Mouse (Mus musculus) midbrain, embryonic 13.5 days (tissue): ENCODE results near the gene Cdca5. TPM values are rescaled to one million over a fixed set of nuclear protein-coding genes. Genes with fewer than 3 reads are reported as not detected.

Source experiments
- ATAC-seq: fragments of 200-750 bp; cut with Nextera tagmentation; 2 replicates; pipeline ENCODE4 v1.8.0; 2017; ENCODE audit warnings: mild to moderate bottlenecking, moderate TSS enrichment, moderate library complexity
- H3K27ac ChIP-seq: fragments of 300-500 bp; sonication (generic); 2 replicates; pipeline ENCODE4 v1.5.1; 2015; ENCODE audit warnings: inconsistent platforms, mild to moderate bottlenecking, moderate library complexity
- H3K27me3 ChIP-seq: fragments of 300-500 bp; sonication (generic); 2 replicates; pipeline ENCODE4 v1.6.1; 2015; ENCODE audit warnings: mild to moderate bottlenecking, inconsistent platforms
- H3K36me3 ChIP-seq: fragments of 300-500 bp; sonication (generic); 2 replicates; pipeline ENCODE4 v1.6.1; 2015; ENCODE audit warnings: mild to moderate bottlenecking, inconsistent platforms
- H3K4me1 ChIP-seq: fragments of 300-500 bp; sonication (generic); replicated peaks from 2 replicates; pipeline ENCODE4 v1.6.1; 2015; ENCODE audit warnings: inconsistent platforms
- H3K4me2 ChIP-seq: fragments of 300-500 bp; sonication (generic); replicated peaks from 2 replicates; pipeline ENCODE4 v1.6.1; 2015; ENCODE audit warnings: moderate library complexity, mild to moderate bottlenecking, inconsistent platforms
- H3K4me3 ChIP-seq: fragments of 300-500 bp; sonication (generic); replicated peaks from 2 replicates; pipeline ENCODE4 v1.5.1; 2015; ENCODE audit warnings: mild to moderate bottlenecking, inconsistent platforms
- H3K9ac ChIP-seq: fragments of 300-500 bp; sonication (generic); replicated peaks from 2 replicates; pipeline ENCODE4 v1.6.1; 2015; ENCODE audit warnings: mild to moderate bottlenecking, inconsistent platforms
- H3K9me3 ChIP-seq: fragments of 300-500 bp; sonication (generic); 2 replicates; pipeline ENCODE4 v1.6.1; 2016; ENCODE audit warnings: mild to moderate bottlenecking, inconsistent platforms
- WGBS: fragments of 180-500 bp; shearing (Covaris S2); methylation state at CpG from one replicate; pipeline ENCODE4 v1.1.7; 2015; 5-methylcytosine and 5-hydroxymethylcytosine counted together
- polyA plus RNA-seq: library from polyadenylated mRNA; unstranded; fragments of >200 nt; fragmentation: Nextera tagmentation; extraction: Ambion mirVana; gene quantifications from 2 replicates; pipeline ENCODE4 v1.2.1, GENCODE M21; 2015

The Cdca5 gene
- polyA plus RNA-seq, 1 experiment from 2014 or later, result 19.3 TPM

GRCm38 (mm10) chr19:6063081-6063480 lies 21.7 kb upstream of the Cdca5 start:
- H3K4me2 ChIP-seq, result peak overlapping the region; percentile 99
- no peaks in the 10 kb centered on the region for H3K9me3 ChIP-seq
- peaks cover 10% of the 10 kb centered on the region for H3K36me3 ChIP-seq
- H3K4me3 ChIP-seq, result peak overlapping the region; percentile 91; the same call in 1 of the 2 replicates
- peak overlapping the region; percentile 98 for H3K9ac ChIP-seq
- WGBS, result 93% methylated on average over 6 of the region's 6 CpGs
- no peak for ATAC-seq
- H3K4me1 ChIP-seq, result peaks cover 65% of the 10 kb centered on the region
- H3K27me3 ChIP-seq, result no peaks in the 10 kb centered on the region
- no peak overlapping the region for H3K27ac ChIP-seq

GRCm38 (mm10) chr19:6066571-6066970 lies 18.2 kb upstream of the Cdca5 start:
- peak; percentile 35 for ATAC-seq
- Histone ChIP-seq H3K27me3 (no peaks in the 10 kb centered on the region), H3K9me3 (no peaks in the 10 kb centered on the region), H3K4me3 (peak overlapping the region; percentile 62), H3K36me3 (peaks cover 28% of the 10 kb centered on the region), H3K4me2 (peak overlapping the region; percentile 93), H3K9ac (peak overlapping the region; percentile 84), H3K27ac (peak overlapping the region; percentile 93), H3K4me1 (peaks cover 54% of the 10 kb centered on the region)
- 43% methylated on average over 5 of the region's 5 CpGs for WGBS

- Histone ChIP-seq H3K4me2 (peak overlapping the region; percentile 93), H3K4me1 (peaks cover 48% of the 10 kb centered on the region), H3K9ac (peak overlapping the region; percentile 84), H3K27me3 (no peaks in the 10 kb centered on the region), H3K4me3 (peak overlapping the region; percentile 62), H3K36me3 (peaks cover 28% of the 10 kb centered on the region), H3K27ac (peak overlapping the region; percentile 93), H3K9me3 (no peaks in the 10 kb centered on the region)
- ATAC-seq, result peak; percentile 76
- under 1% methylated on average over 30 of the region's 30 CpGs for WGBS
These were observed 17.6 kb upstream of the Cdca5 start for GRCm38 (mm10) chr19:6067011-6067723.

- Histone ChIP-seq H3K4me2 (peak within 1 kb of the TSS; percentile 93), H3K36me3 (peaks cover 33% of the 10 kb centered on the region), H3K27me3 (no peaks in the 10 kb centered on the region), H3K9me3 (no peaks in the 10 kb centered on the region), H3K4me3 (peak within 1 kb of the TSS; percentile 62), H3K9ac (peak within 1 kb of the TSS; percentile 84), H3K27ac (peak within 1 kb of the TSS; percentile 93), H3K4me1 (peaks cover 41% of the 10 kb centered on the region)
- peak; percentile 92 for ATAC-seq
- WGBS, result 8% methylated on average over 33 of the region's 33 CpGs
These were observed 16.9 kb upstream of the Cdca5 start, which contains the start of gene Tm7sf2 for GRCm38 (mm10) chr19:6067724-6068415. TSS of gene Tm7sf2 (minus strand) at chr19:6068373.

- Histone ChIP-seq H3K36me3 (peaks cover 42% of the 10 kb centered on the region), H3K9me3 (no peaks in the 10 kb centered on the region), H3K27ac (no peak overlapping the region), H3K9ac (no peak overlapping the region), H3K4me1 (peaks cover 30% of the 10 kb centered on the region), H3K27me3 (no peaks in the 10 kb centered on the region), H3K4me2 (no peak overlapping the region), H3K4me3 (no peak overlapping the region)
- 82% methylated on average over 4 of the region's 4 CpGs for WGBS
- no peak for ATAC-seq
These were observed 15.8 kb upstream of the Cdca5 start for GRCm38 (mm10) chr19:6068951-6069350.

- Histone ChIP-seq H3K4me3 (no peak overlapping the region), H3K27me3 (no peaks in the 10 kb centered on the region), H3K36me3 (peaks cover 46% of the 10 kb centered on the region), H3K4me1 (peaks cover 29% of the 10 kb centered on the region), H3K9me3 (no peaks in the 10 kb centered on the region), H3K9ac (no peak overlapping the region), H3K27ac (no peak overlapping the region), H3K4me2 (no peak overlapping the region)
- 92% methylated on average over 10 of the region's 10 CpGs for WGBS
- no peak for ATAC-seq
These were observed 14.9 kb upstream of the Cdca5 start for GRCm38 (mm10) chr19:6069851-6070250.

GRCm38 (mm10) chr19:6070571-6071250 lies 14.1 kb upstream of the Cdca5 start:
- no peaks in the 10 kb centered on the region for H3K27me3 ChIP-seq
- H3K4me2 ChIP-seq, result no peak overlapping the region
- no peak overlapping the region for H3K27ac ChIP-seq
- H3K9me3 ChIP-seq, result no peaks in the 10 kb centered on the region
- ATAC-seq, result no peak
- H3K4me1 ChIP-seq, result peaks cover 29% of the 10 kb centered on the region
- H3K36me3 ChIP-seq, result peaks cover 46% of the 10 kb centered on the region
- no peak overlapping the region for H3K4me3 ChIP-seq
- peak overlapping the region; percentile 28; the same call in 1 of the 2 replicates for H3K9ac ChIP-seq
- WGBS, result 93% methylated on average over 31 of the region's 31 CpGs

GRCm38 (mm10) chr19:6071261-6071660 lies 13.5 kb upstream of the Cdca5 start:
- no peak overlapping the region for H3K4me3 ChIP-seq
- no peak overlapping the region for H3K4me2 ChIP-seq
- no peaks in the 10 kb centered on the region for H3K9me3 ChIP-seq
- H3K36me3 ChIP-seq, result peaks cover 46% of the 10 kb centered on the region
- peaks cover 29% of the 10 kb centered on the region for H3K4me1 ChIP-seq
- H3K27ac ChIP-seq, result no peak overlapping the region
- peak overlapping the region; percentile 28; the same call in 1 of the 2 replicates for H3K9ac ChIP-seq
- 96% methylated on average over 19 of the region's 19 CpGs for WGBS
- no peaks in the 10 kb centered on the region for H3K27me3 ChIP-seq
- no peak for ATAC-seq

- Histone ChIP-seq H3K9ac (no peak overlapping the region), H3K27ac (no peak overlapping the region), H3K4me1 (peaks cover 17% of the 10 kb centered on the region), H3K9me3 (no peaks in the 10 kb centered on the region), H3K4me3 (no peak overlapping the region), H3K4me2 (no peak overlapping the region), H3K27me3 (no peaks in the 10 kb centered on the region), H3K36me3 (peaks cover 44% of the 10 kb centered on the region)
- WGBS, result 89% methylated on average over 5 of the region's 5 CpGs
- no peak for ATAC-seq
These were observed 10.9 kb upstream of the Cdca5 start for GRCm38 (mm10) chr19:6073889-6074288.

- WGBS, result 1% methylated on average over 33 of the region's 33 CpGs
- H3K27me3 ChIP-seq, result no peaks in the 10 kb centered on the region
- peak; percentile 92 for ATAC-seq
- H3K9me3 ChIP-seq, result no peaks in the 10 kb centered on the region
- H3K9ac ChIP-seq, result peak within 1 kb of the TSS; percentile 81
- peak within 1 kb of the TSS; percentile 83 for H3K27ac ChIP-seq
- H3K4me2 ChIP-seq, result peak within 1 kb of the TSS; percentile 87
- peaks cover 17% of the 10 kb centered on the region for H3K4me1 ChIP-seq
- peak within 1 kb of the TSS; percentile 74 for H3K4me3 ChIP-seq
- H3K36me3 ChIP-seq, result peaks cover 38% of the 10 kb centered on the region
These were observed 8.0 kb upstream of the Cdca5 start, which contains the start of gene Vps51 for GRCm38 (mm10) chr19:6076564-6077393. TSS of gene Vps51 (minus strand) at chr19:6077231.

GRCm38 (mm10) chr19:6079983-6080480 lies 4.8 kb upstream of the Cdca5 start, which contains the start of gene Tmem262:
TSS of gene Tmem262 (plus strand) at chr19:6080033.
- Histone ChIP-seq H3K9me3 (no peaks in the 10 kb centered on the region), H3K27ac (no peak within 1 kb of the TSS), H3K4me2 (no peak within 1 kb of the TSS), H3K4me1 (peaks cover 30% of the 10 kb centered on the region), H3K27me3 (no peaks in the 10 kb centered on the region), H3K4me3 (no peak within 1 kb of the TSS), H3K36me3 (peaks cover 28% of the 10 kb centered on the region), H3K9ac (no peak within 1 kb of the TSS)
- ATAC-seq, result no peak
- WGBS, result 95% methylated on average over 12 of the region's 12 CpGs
